Mouse (Mus musculus) lung, postnatal 0 days (tissue): ENCODE data around the gene Fev. TPM values are rescaled to one million over a fixed set of nuclear protein-coding genes. Genes with fewer than 3 reads are reported as not detected.

Source experiments
- ATAC-seq: fragments of 200-750 bp; cut with Nextera tagmentation; 2 replicates; pipeline ENCODE4 v1.8.0; 2017; ENCODE audit warnings: moderate library complexity
- DNase-seq: peaks from one replicate; pipeline ENCODE4 v3.0.0-alpha.2; 2016; ENCODE audit warnings: low spot score
- H3K27ac ChIP-seq: fragments of 300-500 bp; sonication (generic); 2 replicates; pipeline ENCODE4 v1.5.1; 2014; ENCODE audit warnings: antibody characterized with exemption, mild to moderate bottlenecking, low read length, mixed read lengths
- H3K27me3 ChIP-seq: fragments of 300-500 bp; sonication (generic); replicated peaks from 2 replicates; pipeline ENCODE4 v1.6.1; 2014; ENCODE audit warnings: low read length, mixed read lengths; ENCODE audit not compliant: insufficient read depth
- H3K36me3 ChIP-seq: fragments of 300-500 bp; sonication (generic); 2 replicates; pipeline ENCODE4 v1.6.1; 2014; ENCODE audit warnings: low read length, mixed read lengths; ENCODE audit not compliant: insufficient read depth
- H3K4me1 ChIP-seq: fragments of 300-500 bp; sonication (generic); 2 replicates; pipeline ENCODE4 v1.6.1; 2014; ENCODE audit warnings: antibody characterized with exemption, low read depth, low read length, mixed read lengths; ENCODE audit not compliant: insufficient read depth
- H3K4me2 ChIP-seq: fragments of 300-500 bp; sonication (generic); replicated peaks from 2 replicates; pipeline ENCODE4 v1.6.1; 2014; ENCODE audit warnings: low read depth, mild to moderate bottlenecking, low read length, moderate library complexity, mixed read lengths
- H3K4me3 ChIP-seq: fragments of 300-500 bp; sonication (generic); 2 replicates; pipeline ENCODE4 v1.5.1; 2014; ENCODE audit warnings: low read depth, low read length
- H3K9ac ChIP-seq: fragments of 300-500 bp; sonication (generic); replicated peaks from 2 replicates; pipeline ENCODE4 v1.6.1; 2014; ENCODE audit warnings: low read depth, mild to moderate bottlenecking
- H3K9me3 ChIP-seq: fragments of 300-500 bp; sonication (generic); 2 replicates; pipeline ENCODE4 v1.6.1; 2016; ENCODE audit warnings: low read length, mixed read lengths
- CTCF ChIP-seq: IDR thresholded peaks from 2 replicates; pipeline ENCODE4 v1.5.1; 2016; ENCODE audit warnings: antibody characterized with exemption, mild to moderate bottlenecking
- EP300 ChIP-seq: IDR thresholded peaks from 2 replicates; pipeline ENCODE4 v1.6.1; 2016; ENCODE audit warnings: antibody characterized with exemption, mild to moderate bottlenecking, control low read depth
- WGBS: fragments of 180-500 bp; shearing (Covaris S2); extraction: QIAGEN DNeasy Blood & Tissue Kit; methylation state at CpG from one replicate; pipeline ENCODE4 v1.1.7; 2014; 5-methylcytosine and 5-hydroxymethylcytosine counted together
- polyA plus RNA-seq: library from polyadenylated mRNA; unstranded; fragments of >200 nt; fragmentation: Nextera tagmentation; extraction: Ambion mirVana; gene quantifications from 2 replicates; pipeline ENCODE4 v1.2.1, GENCODE M21; 2015

Gene Fev
- polyA plus RNA-seq, 1 experiment from 2014 or later = not detected

GRCm38 (mm10) chr1:74858805-74859204, 26.4 kb downstream of the Fev start:
- WGBS = 9% methylated on average over 16 of the region's 16 CpGs
- Histone ChIP-seq H3K4me3 (no peak overlapping the region), H3K9ac (no peak overlapping the region), H3K27me3 (peaks cover 58% of the 10 kb centered on the region), H3K27ac (no peak overlapping the region), H3K4me2 (no peak overlapping the region), H3K36me3 (no peaks in the 10 kb centered on the region), H3K4me1 (peaks cover 11% of the 10 kb centered on the region), H3K9me3 (no peaks in the 10 kb centered on the region)
- DNase-seq = no peak
- TF ChIP-seq CTCF (no peak), EP300 (no peak)
- no peak for ATAC-seq

GRCm38 (mm10) chr1:74858171-74858719, 27.0 kb downstream of the Fev start:
- H3K4me2 ChIP-seq = peak overlapping the region; percentile 34
- no peaks in the 10 kb centered on the region for H3K36me3 ChIP-seq
- no peak overlapping the region for H3K9ac ChIP-seq
- peaks cover 60% of the 10 kb centered on the region for H3K27me3 ChIP-seq
- peaks cover 11% of the 10 kb centered on the region for H3K4me1 ChIP-seq
- WGBS = 0% methylated on average over 29 of the region's 29 CpGs
- no peak for TF ChIP-seq EP300
- no peak for TF ChIP-seq CTCF
- H3K4me3 ChIP-seq = no peak overlapping the region
- no peaks in the 10 kb centered on the region for H3K9me3 ChIP-seq
- no peak overlapping the region for H3K27ac ChIP-seq
- DNase-seq (peak; percentile 46), ATAC-seq (peak; percentile 41)

GRCm38 (mm10) chr1:74857677-74858076, 27.5 kb downstream of the Fev start:
- no peaks in the 10 kb centered on the region for H3K9me3 ChIP-seq
- DNase-seq (no peak), ATAC-seq (no peak)
- H3K4me1 ChIP-seq = peaks cover 11% of the 10 kb centered on the region
- H3K36me3 ChIP-seq = no peaks in the 10 kb centered on the region
- H3K4me2 ChIP-seq = peak overlapping the region; percentile 34; the same call in 1 of the 2 replicates
- WGBS = 10% methylated on average over 4 of the region's 4 CpGs
- no peak overlapping the region for H3K27ac ChIP-seq
- H3K9ac ChIP-seq = no peak overlapping the region
- H3K4me3 ChIP-seq = no peak overlapping the region
- no peak for TF ChIP-seq EP300
- TF ChIP-seq CTCF = no peak
- H3K27me3 ChIP-seq = peaks cover 61% of the 10 kb centered on the region

GRCm38 (mm10) chr1:74857201-74857600, 28.0 kb downstream of the Fev start:
- ATAC-seq = no peak
- peaks cover 66% of the 10 kb centered on the region for H3K27me3 ChIP-seq
- WGBS = 5% methylated on average over 20 of the region's 20 CpGs

GRCm38 (mm10) chr1:74856791-74857190, 28.4 kb downstream of the Fev start:
- H3K27me3 ChIP-seq = peaks cover 70% of the 10 kb centered on the region
- ATAC-seq = no peak
- no peak overlapping the region for H3K4me3 ChIP-seq
- H3K27ac ChIP-seq = no peak overlapping the region
- WGBS = 3% methylated on average over 7 of the region's 7 CpGs
- no peaks in the 10 kb centered on the region for H3K9me3 ChIP-seq
- no peak for DNase-seq
- no peak for TF ChIP-seq CTCF
- TF ChIP-seq EP300 = no peak
- peaks cover 11% of the 10 kb centered on the region for H3K4me1 ChIP-seq
- no peak overlapping the region for H3K9ac ChIP-seq
- no peaks in the 10 kb centered on the region for H3K36me3 ChIP-seq
- no peak overlapping the region for H3K4me2 ChIP-seq

More at GRCm38 (mm10) chr1:74857201-74857600, 28.0 kb downstream of the Fev start:
- H3K27ac ChIP-seq = no peak overlapping the region
- TF ChIP-seq CTCF (no peak), EP300 (no peak)
- H3K36me3 ChIP-seq = no peaks in the 10 kb centered on the region
- H3K4me3 ChIP-seq = no peak overlapping the region
- no peak overlapping the region for H3K4me2 ChIP-seq
- H3K9me3 ChIP-seq = no peaks in the 10 kb centered on the region
- H3K9ac ChIP-seq = no peak overlapping the region
- peaks cover 11% of the 10 kb centered on the region for H3K4me1 ChIP-seq
- no peak for DNase-seq

GRCm38 (mm10) chr1:74856439-74856720, 28.8 kb downstream of the Fev start:
- TF ChIP-seq CTCF (no peak), EP300 (no peak)
- Histone ChIP-seq H3K9ac (no peak overlapping the region), H3K9me3 (no peaks in the 10 kb centered on the region), H3K4me3 (no peak overlapping the region), H3K36me3 (no peaks in the 10 kb centered on the region), H3K4me1 (peaks cover 11% of the 10 kb centered on the region), H3K27ac (no peak overlapping the region), H3K4me2 (no peak overlapping the region), H3K27me3 (peaks cover 71% of the 10 kb centered on the region)
- no peak for ATAC-seq
- no peak for DNase-seq
- 4% methylated on average over 8 of the region's 11 CpGs for WGBS
